Mouse (Mus musculus) ovary, postnatal 14 days (tissue): ENCODE data around the gene Uqcrq.
A peak's percentile ranks its signal among the peaks of the same experiment; 100 is the strongest.
"Not testable (repeated sequence)": the region's sequence is repeated elsewhere in the genome, so short reads cannot be mapped to it uniquely, and the experiment has no call there.

Experiments used
- DNase-seq: peaks from one replicate; pipeline ENCODE4 v3.0.0; 2022; ENCODE audit warnings: low spot score

The Uqcrq gene

GRCm38 (mm10) chr11:53451361-53451760 is 20.7 kb upstream of the Uqcrq start:
- no peak for DNase-seq

- no peak for DNase-seq
These were observed 19.6 kb upstream of the Uqcrq start for GRCm38 (mm10) chr11:53450070-53450705.

- no peak for DNase-seq
These were observed 17.9 kb upstream of the Uqcrq start for GRCm38 (mm10) chr11:53448529-53448928.

GRCm38 (mm10) chr11:53447996-53448395 is 17.4 kb upstream of the Uqcrq start:
- no peak for DNase-seq

- no peak for DNase-seq
These were observed 15.6 kb upstream of the Uqcrq start for GRCm38 (mm10) chr11:53446183-53446582.

GRCm38 (mm10) chr11:53445562-53445961 is 14.9 kb upstream of the Uqcrq start:
- DNase-seq: no peak

- no peak for DNase-seq
These were observed 13.2 kb upstream of the Uqcrq start for GRCm38 (mm10) chr11:53443861-53444260.

- DNase-seq: no peak
These were observed 11.3 kb upstream of the Uqcrq start for GRCm38 (mm10) chr11:53441921-53442320.

- no peak for DNase-seq
These were observed 5.7 kb upstream of the Uqcrq start for GRCm38 (mm10) chr11:53436338-53436737.

GRCm38 (mm10) chr11:53435504-53435903 is 4.9 kb upstream of the Uqcrq start:
- DNase-seq: no peak

- no peak for DNase-seq
These were observed 2.4 kb upstream of the Uqcrq start for GRCm38 (mm10) chr11:53433057-53433456.

GRCm38 (mm10) chr11:53431347-53432056 is 871 bp upstream of the Uqcrq start:
- no peak for DNase-seq

GRCm38 (mm10) chr11:53430300-53430669 is 346 bp downstream of the Uqcrq start:
- DNase-seq: peak; percentile 14

- DNase-seq: no peak
These were observed 1.4 kb downstream of the Uqcrq start for GRCm38 (mm10) chr11:53429182-53429581.

GRCm38 (mm10) chr11:53428716-53429057 is 1.9 kb downstream of the Uqcrq start:
- no peak for DNase-seq

GRCm38 (mm10) chr11:53427993-53428715 is 2.5 kb downstream of the Uqcrq start:
- DNase-seq: no peak

GRCm38 (mm10) chr11:53426914-53427313 is 3.7 kb downstream of the Uqcrq start:
- DNase-seq: not testable (repeated sequence)

- DNase-seq: no peak
These were observed 4.8 kb downstream of the Uqcrq start for GRCm38 (mm10) chr11:53425711-53426255.

- DNase-seq: no peak
These were observed 5.4 kb downstream of the Uqcrq start for GRCm38 (mm10) chr11:53425251-53425650.

GRCm38 (mm10) chr11:53424826-53425225 is 5.8 kb downstream of the Uqcrq start:
- no peak for DNase-seq

GRCm38 (mm10) chr11:53423036-53423435 is 7.6 kb downstream of the Uqcrq start, which contains the start of gene Leap2:
Gene Leap2 (minus strand): TSS chr11:53423170.
- DNase-seq: no peak

- no peak for DNase-seq
These were observed 12.6 kb downstream of the Uqcrq start for GRCm38 (mm10) chr11:53418048-53418447.

- no peak for DNase-seq
These were observed 16.8 kb downstream of the Uqcrq start for GRCm38 (mm10) chr11:53413871-53414270.
